Mouse (Mus musculus): Measurements from ENCODE around the gene Cd81. TPM values are rescaled to one million over a fixed set of nuclear protein-coding genes. Genes with fewer than 3 reads are reported as not detected.

Cd81 gene
- polyA plus RNA-seq, 1 experiment, result 684 TPM

DNA sequence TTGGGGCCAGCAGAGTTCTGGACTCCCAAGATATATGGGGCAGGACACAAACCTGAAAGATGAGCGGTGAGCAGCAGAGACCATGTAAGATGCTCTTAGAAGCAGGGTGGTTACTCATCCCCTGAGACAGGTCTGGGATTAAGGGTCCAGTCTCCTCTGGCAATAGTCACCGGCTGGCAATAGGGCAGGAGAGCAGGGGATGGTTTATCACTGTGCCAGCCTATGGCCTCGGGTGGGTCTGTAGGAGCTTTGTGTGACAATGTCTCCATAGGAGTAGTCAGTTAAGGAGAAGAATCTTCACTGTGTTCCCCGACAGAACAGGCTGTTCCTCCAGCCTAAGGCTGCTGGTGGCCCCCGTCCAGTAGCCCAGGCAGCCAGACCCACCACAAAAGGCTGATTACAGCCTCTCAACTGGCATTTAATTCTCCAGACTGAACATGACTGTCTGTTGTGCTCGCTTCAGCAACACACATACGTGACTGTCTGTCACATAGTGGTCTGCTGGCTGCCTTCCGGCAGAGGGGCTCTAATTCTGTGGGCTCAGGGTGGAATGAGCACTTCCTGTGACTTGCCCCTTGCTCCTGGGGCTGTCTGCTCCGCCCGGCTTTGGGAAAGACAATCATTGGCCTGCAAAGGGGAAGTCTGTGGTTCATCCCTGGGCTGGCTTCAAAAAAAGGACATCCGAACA lies 3.1 kb downstream of the Cd81 start:
- Histone ChIP-seq H3K4me1 (ENCODE audit: control insufficient read depth, insufficient read depth, low read length) (peaks cover 8% of the 10 kb centered on the region), H3K4me3 (ENCODE audit: insufficient read depth, low read length) (peak overlapping the region; percentile 91), H3K27ac (ENCODE audit: insufficient read depth, low read length) (no peak overlapping the region)
- TF ChIP-seq CTCF (IDR thresholded peaks at IDR 0.05; ENCODE audit: borderline replicate concordance, insufficient read depth, low read length) (no peak), POLR2A (IDR thresholded peaks at IDR 0.05; ENCODE audit: low read depth, low read length) (no peak)

DNA sequence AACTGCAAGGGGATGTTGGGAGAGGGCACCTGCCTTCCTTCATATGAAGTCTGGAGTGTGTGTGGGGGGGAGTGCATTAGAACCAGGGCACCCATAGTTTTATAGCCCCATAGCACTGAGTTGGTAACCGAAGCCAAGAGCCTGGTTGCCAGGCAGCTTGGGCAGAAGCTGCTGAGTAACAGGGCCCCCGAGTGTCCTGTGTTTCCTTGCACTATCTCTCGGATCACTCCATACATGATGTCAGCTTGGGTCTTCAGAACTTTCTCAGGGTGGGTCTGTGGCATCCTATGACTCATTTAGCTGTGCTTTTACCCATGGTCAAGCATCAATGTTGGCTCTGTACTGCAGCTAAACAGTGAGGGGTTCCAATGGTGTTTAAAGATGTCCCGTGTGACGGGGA lies 4.5 kb downstream of the Cd81 start:
- H3K4me3 ChIP-seq (ENCODE audit: insufficient read depth, low read length), result no peak overlapping the region
- no peak for TF ChIP-seq POLR2A (IDR thresholded peaks at IDR 0.05; ENCODE audit: low read depth, low read length)
- no peak for TF ChIP-seq CTCF (IDR thresholded peaks at IDR 0.05; ENCODE audit: borderline replicate concordance, insufficient read depth, low read length)
- no peak overlapping the region for H3K27ac ChIP-seq (ENCODE audit: insufficient read depth, low read length)
- H3K4me1 ChIP-seq (ENCODE audit: control insufficient read depth, insufficient read depth, low read length), result peaks cover 10% of the 10 kb centered on the region

DNA sequence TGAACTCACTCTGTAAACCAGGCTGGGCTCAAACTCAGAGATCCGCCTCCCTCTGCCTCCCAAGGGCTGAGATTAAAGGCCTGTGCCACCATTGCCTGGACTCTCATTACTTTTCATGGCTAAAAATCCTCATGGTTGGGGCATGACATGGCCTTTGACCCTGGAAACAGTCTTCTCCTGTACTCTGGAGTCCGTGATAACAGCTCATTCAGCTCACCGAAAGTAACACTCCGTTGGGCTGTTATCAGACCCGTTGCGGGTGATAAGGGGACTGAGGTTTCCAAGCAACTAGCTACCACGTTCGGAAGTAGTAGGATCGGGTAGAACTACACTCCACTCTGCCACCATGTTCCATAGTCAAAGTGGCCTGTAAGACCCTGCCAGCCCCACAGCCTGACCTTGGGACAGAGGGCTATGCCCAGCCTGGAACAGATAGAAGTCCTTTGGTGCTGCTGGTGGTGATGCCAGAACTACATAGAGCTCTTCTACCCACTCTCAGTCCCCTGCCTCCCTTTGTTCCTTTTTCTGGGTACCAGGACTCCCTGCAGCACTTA lies 5.2 kb downstream of the Cd81 start:
- TF ChIP-seq POLR2A (IDR thresholded peaks at IDR 0.05; ENCODE audit: low read depth, low read length), result no peak
- no peak for TF ChIP-seq CTCF (IDR thresholded peaks at IDR 0.05; ENCODE audit: borderline replicate concordance, insufficient read depth, low read length)
- peaks cover 13% of the 10 kb centered on the region for H3K4me1 ChIP-seq (ENCODE audit: control insufficient read depth, insufficient read depth, low read length)
- H3K27ac ChIP-seq (ENCODE audit: insufficient read depth, low read length), result 0 out of 2 replicates have a peak overlapping the region, but pooled peaks have one; percentile 3
- no peak overlapping the region for H3K4me3 ChIP-seq (ENCODE audit: insufficient read depth, low read length)

DNA sequence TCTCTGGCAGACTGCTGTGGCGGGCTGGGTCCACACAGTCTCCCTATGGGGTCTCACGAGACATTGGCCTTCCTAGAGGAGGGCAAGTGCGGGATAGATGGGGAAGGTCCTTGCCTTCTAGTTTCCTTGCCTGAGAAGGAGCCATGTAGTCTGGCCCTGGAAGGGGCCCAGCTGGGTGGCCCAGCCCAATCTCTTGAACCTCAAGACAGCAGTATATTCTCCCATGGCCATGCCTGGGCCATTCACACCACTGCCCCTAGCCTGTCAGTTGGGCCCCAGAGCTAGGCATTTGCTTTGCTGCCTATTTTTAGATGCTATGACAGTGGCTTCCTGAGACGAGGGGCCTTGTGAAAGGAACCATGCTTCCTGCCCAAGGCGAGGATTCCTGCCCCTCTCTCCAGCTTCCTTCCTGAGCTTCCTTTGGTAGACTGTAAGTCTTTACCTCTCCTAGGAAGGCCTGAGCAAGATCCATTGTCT lies 5.7 kb downstream of the Cd81 start:
- H3K4me1 ChIP-seq (ENCODE audit: control insufficient read depth, insufficient read depth, low read length), result peaks cover 13% of the 10 kb centered on the region
- no peak for TF ChIP-seq POLR2A (IDR thresholded peaks at IDR 0.05; ENCODE audit: low read depth, low read length)
- no peak for TF ChIP-seq CTCF (IDR thresholded peaks at IDR 0.05; ENCODE audit: borderline replicate concordance, insufficient read depth, low read length)
- H3K27ac ChIP-seq (ENCODE audit: insufficient read depth, low read length), result peak overlapping the region; percentile 3; the same call in 1 of the 2 replicates
- H3K4me3 ChIP-seq (ENCODE audit: insufficient read depth, low read length), result no peak overlapping the region

DNA sequence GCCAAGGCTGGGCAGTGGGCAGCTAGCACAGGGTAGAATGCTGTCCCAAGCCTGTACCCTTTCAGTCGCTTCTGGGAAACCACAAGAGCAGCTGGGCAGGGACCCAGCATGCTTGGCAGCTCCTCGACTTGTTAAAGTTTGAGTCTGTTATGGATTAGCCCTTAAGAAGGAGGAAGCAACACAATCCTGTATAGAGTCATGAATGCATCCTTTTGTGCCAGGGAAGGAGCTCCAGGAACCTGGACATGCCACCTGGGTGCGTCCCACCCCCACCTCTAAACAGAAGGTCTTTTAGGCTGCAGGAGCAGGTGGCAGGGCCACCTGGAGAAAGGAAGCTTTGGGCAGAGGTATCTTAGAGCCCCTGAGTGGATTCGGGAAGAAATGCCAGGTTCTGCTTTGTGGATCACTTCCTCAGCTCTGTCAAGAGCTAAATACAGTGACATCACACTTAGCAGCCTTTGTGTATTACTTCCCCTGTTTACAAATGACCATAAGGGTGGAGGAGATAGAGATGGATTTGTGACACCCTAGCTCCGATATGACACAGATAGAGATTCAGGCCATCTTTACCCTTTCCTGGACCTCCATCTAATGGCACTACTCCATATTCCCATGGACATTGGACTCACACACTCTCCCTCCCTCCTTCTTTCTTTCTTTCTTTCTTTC lies 6.8 kb downstream of the Cd81 start:
- no peak for TF ChIP-seq CTCF (IDR thresholded peaks at IDR 0.05; ENCODE audit: borderline replicate concordance, insufficient read depth, low read length)
- TF ChIP-seq POLR2A (IDR thresholded peaks at IDR 0.05; ENCODE audit: low read depth, low read length), result no peak
- H3K27ac ChIP-seq (ENCODE audit: insufficient read depth, low read length), result peak overlapping the region; percentile 4; the same call in 1 of the 2 replicates
- no peak overlapping the region for H3K4me3 ChIP-seq (ENCODE audit: insufficient read depth, low read length)
- H3K4me1 ChIP-seq (ENCODE audit: control insufficient read depth, insufficient read depth, low read length), result peaks cover 13% of the 10 kb centered on the region

DNA sequence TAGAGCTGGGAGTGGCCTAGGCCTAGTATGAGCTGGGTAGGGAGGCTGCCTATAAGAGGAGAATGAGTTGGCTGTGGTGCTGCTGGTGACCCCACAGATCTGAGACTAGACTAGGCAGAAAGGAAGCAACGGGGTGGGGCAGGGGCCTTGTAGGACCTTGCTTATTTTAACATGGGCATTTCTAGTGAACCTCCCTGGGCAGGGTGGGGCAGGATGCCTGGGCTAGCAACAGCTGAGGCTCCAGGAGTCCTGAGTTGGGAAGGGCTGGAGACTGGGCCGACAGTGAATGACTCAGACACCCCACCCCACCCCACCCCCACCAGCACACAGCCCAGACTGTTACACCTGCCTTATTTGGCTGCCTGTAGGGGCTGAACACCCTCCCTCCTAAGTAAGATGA lies 10.2 kb downstream of the Cd81 start:
- Histone ChIP-seq H3K4me1 (ENCODE audit: control insufficient read depth, insufficient read depth, low read length) (peaks cover 6% of the 10 kb centered on the region), H3K27ac (ENCODE audit: insufficient read depth, low read length) (peak overlapping the region; percentile 36), H3K4me3 (ENCODE audit: insufficient read depth, low read length) (no peak overlapping the region)
- TF ChIP-seq POLR2A (IDR thresholded peaks at IDR 0.05; ENCODE audit: low read depth, low read length) (no peak), CTCF (IDR thresholded peaks at IDR 0.05; ENCODE audit: borderline replicate concordance, insufficient read depth, low read length) (no peak)

DNA sequence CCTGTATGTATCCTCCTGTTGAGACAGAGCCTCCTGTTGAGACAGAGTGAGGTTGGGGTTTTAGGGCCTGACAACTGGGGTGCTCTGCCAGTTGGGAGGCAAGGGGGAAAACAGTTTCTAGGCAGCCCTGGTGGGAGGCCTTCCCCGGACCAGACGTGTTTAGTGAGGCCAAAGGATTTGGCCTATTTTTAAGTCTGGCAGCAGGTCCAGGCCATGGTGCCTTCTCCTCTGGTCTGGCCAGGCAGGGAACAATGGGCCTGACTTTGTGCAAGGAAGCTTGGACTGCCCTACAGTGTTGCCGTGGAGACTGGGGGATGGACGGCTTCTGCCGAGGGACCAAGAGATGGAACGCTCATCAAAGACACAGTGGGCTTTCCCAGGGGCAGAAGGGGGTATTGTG lies 11.7 kb downstream of the Cd81 start:
- H3K4me3 ChIP-seq (ENCODE audit: insufficient read depth, low read length), result no peak overlapping the region
- H3K27ac ChIP-seq (ENCODE audit: insufficient read depth, low read length), result no peak overlapping the region
- H3K4me1 ChIP-seq (ENCODE audit: control insufficient read depth, insufficient read depth, low read length), result peaks cover 10% of the 10 kb centered on the region
- TF ChIP-seq POLR2A (IDR thresholded peaks at IDR 0.05; ENCODE audit: low read depth, low read length) (no peak), CTCF (IDR thresholded peaks at IDR 0.05; ENCODE audit: borderline replicate concordance, insufficient read depth, low read length) (no peak)

DNA sequence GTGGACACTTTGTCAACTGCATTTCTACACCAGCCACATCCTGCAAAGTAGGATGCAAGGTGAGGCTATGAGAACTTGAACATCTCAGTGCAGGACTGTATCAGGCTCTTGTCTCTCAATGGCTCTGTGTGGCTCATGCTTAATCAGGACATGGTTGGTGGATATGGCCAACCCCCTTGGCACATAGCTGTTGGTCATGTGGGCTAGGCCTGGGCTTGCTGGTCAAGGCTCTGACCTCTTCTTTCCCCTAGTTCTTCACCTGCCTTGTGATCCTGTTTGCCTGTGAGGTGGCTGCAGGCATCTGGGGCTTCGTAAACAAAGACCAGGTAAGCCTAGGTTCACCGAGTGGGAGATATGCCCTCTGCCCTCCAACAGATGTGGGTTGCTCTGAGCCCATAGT lies 13.2 kb downstream of the Cd81 start:
- TF ChIP-seq POLR2A (IDR thresholded peaks at IDR 0.05; ENCODE audit: low read depth, low read length) (no peak), CTCF (IDR thresholded peaks at IDR 0.05; ENCODE audit: borderline replicate concordance, insufficient read depth, low read length) (no peak)
- Histone ChIP-seq H3K27ac (ENCODE audit: insufficient read depth, low read length) (no peak overlapping the region), H3K4me1 (ENCODE audit: control insufficient read depth, insufficient read depth, low read length) (peaks cover 14% of the 10 kb centered on the region)

DNA sequence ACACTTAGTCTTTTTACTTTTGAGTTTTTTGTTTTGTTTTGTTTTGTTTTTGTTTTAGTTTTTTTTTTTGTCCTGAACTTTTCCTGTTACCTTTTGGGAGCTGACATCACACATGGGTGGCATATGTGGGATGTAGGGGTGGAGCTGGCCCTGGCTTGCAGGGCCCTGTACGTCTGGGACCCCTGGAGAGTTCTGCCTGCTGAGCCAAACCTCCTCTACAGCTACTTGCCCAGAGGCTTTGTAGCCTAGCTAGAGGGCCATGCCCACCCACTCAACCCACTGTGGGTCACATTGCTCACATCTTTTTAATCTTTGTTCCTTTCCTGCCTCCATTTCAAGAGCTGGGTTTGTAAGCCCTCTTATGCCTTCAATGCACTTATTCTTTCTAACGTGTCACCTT lies 14.9 kb downstream of the Cd81 start:
- Histone ChIP-seq H3K4me3 (ENCODE audit: insufficient read depth, low read length) (no peak overlapping the region), H3K27ac (ENCODE audit: insufficient read depth, low read length) (no peak overlapping the region), H3K4me1 (ENCODE audit: control insufficient read depth, insufficient read depth, low read length) (peaks cover 12% of the 10 kb centered on the region)
- no peak for TF ChIP-seq CTCF (IDR thresholded peaks at IDR 0.05; ENCODE audit: borderline replicate concordance, insufficient read depth, low read length)
- TF ChIP-seq POLR2A (IDR thresholded peaks at IDR 0.05; ENCODE audit: low read depth, low read length), result no peak

More for the DNA sequence above, 13.2 kb downstream of the Cd81 start:
- no peak overlapping the region for H3K4me3 ChIP-seq (ENCODE audit: insufficient read depth, low read length)

DNA sequence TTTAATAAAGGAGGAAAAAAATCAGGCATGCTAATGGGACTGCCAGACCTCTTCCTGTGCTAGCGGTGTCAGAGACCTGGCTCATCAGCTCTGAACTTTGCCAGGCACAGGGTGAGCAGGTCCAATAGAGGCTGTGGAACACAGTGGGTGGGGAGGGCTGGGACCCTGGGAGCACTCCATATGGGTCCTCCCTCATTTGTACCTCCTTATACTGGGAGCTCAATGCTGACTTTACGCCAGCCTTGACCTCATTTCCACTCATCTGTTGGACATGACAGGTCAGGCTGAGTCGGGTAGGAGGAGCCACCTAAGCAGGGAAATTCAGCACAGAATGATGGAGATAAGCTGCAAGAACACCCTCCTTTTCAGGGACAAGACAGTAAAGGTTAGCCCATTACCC lies 15.4 kb downstream of the Cd81 start:
- Histone ChIP-seq H3K4me1 (ENCODE audit: control insufficient read depth, insufficient read depth, low read length) (peaks cover 10% of the 10 kb centered on the region), H3K4me3 (ENCODE audit: insufficient read depth, low read length) (no peak overlapping the region), H3K27ac (ENCODE audit: insufficient read depth, low read length) (peak overlapping the region; percentile 60; the same call in 1 of the 2 replicates)
- TF ChIP-seq POLR2A (IDR thresholded peaks at IDR 0.05; ENCODE audit: low read depth, low read length), result no peak
- no peak for TF ChIP-seq CTCF (IDR thresholded peaks at IDR 0.05; ENCODE audit: borderline replicate concordance, insufficient read depth, low read length)

All from embryonic fibroblast, embryonic 13.5 days (primary cell).